Comparison of ENCODE assay signal across 13 mouse cellular contexts in genomic region chr16:90779783-90780182, GRCm38 (mm10). TPM values are rescaled to one million over a fixed set of nuclear protein-coding genes. Genes with fewer than 3 reads are reported as not detected.
A peak's percentile ranks its signal among the peaks of the same experiment; 100 is the strongest.
DNase-seq lines count a peak whose midpoint lies in the region; ATAC-seq lines count a peak whose summit lies in the region.
"Had no signal": no experiment of that assay in that cellular context is flagged by ENCODE, and none has a peak within 500 bp of the region (broad histone marks: within the 10 kb centered on the region; RNA-seq: fewer than 3 reads in every experiment).

No protein-coding gene starts in this region.

- H3K36me3 ChIP-seq in lung, embryonic 15.5 days, result peaks cover 59% of the 10 kb centered on the region
- H3K36me3 ChIP-seq in embryonic facial prominence, embryonic 14.5 days (ENCODE audit: control insufficient read depth, insufficient read depth, low read length), result peaks cover 95% of the 10 kb centered on the region
- H3K36me3 ChIP-seq in liver, embryonic 11.5 days (ENCODE audit: control insufficient read depth, insufficient read depth, low read length), result peaks cover 31% of the 10 kb centered on the region
- peaks cover 14% of the 10 kb centered on the region for H3K36me3 ChIP-seq in neural tube, embryonic 11.5 days (ENCODE audit: control insufficient read depth, insufficient read depth, low read length)

- peak; percentile 57; the same call in 1 of the 2 replicates for ATAC-seq in lung, embryonic 15.5 days (ENCODE audit: borderline replicate concordance, extremely low read depth, low FRiP score, low TSS enrichment)
- peak; percentile 65; the same call in 1 of the 2 replicates for ATAC-seq in embryonic facial prominence, embryonic 14.5 days (ENCODE audit: low read depth)
- peak; percentile 82 for ATAC-seq in liver, embryonic 11.5 days (replicated peaks; ENCODE audit: low FRiP score)
- ATAC-seq in neural tube, embryonic 11.5 days (ENCODE audit: insufficient read depth, low FRiP score, low TSS enrichment), result no peak

- peak overlapping the region; percentile 8; the same call in 1 of the 2 replicates for H3K9ac ChIP-seq in lung, embryonic 15.5 days
- H3K9ac ChIP-seq in embryonic facial prominence, embryonic 14.5 days (ENCODE audit: low read depth, low read length), result no peak overlapping the region
- H3K9ac ChIP-seq in liver, embryonic 11.5 days (ENCODE audit: low read depth, low read length), result no peak overlapping the region
- no peak overlapping the region for H3K9ac ChIP-seq in neural tube, embryonic 11.5 days (ENCODE audit: low read length)

- 25% methylated on average over 11 of the region's 11 CpGs for WGBS in lung, embryonic 15.5 days
- 61% methylated on average over 11 of the region's 11 CpGs for WGBS in embryonic facial prominence, embryonic 14.5 days
- WGBS in liver, embryonic 11.5 days, result 64% methylated on average over 11 of the region's 11 CpGs
- 64% methylated on average over 11 of the region's 11 CpGs for WGBS in neural tube, embryonic 11.5 days

- no peaks in the 10 kb centered on the region for H3K4me1 ChIP-seq in lung, embryonic 15.5 days
- no peaks in the 10 kb centered on the region for H3K4me1 ChIP-seq in embryonic facial prominence, embryonic 14.5 days (ENCODE audit: control insufficient read depth, insufficient read depth, low read length)
- no peaks in the 10 kb centered on the region for H3K4me1 ChIP-seq in liver, embryonic 11.5 days (replicated peaks; ENCODE audit: control insufficient read depth, insufficient read depth, low read length)
- no peaks in the 10 kb centered on the region for H3K4me1 ChIP-seq in neural tube, embryonic 11.5 days (ENCODE audit: control insufficient read depth, insufficient read depth, low read length)

- H3K27ac ChIP-seq in lung, embryonic 15.5 days, result no peak overlapping the region
- H3K27ac ChIP-seq in embryonic facial prominence, embryonic 14.5 days (replicated peaks; ENCODE audit: low read depth, low read length), result no peak overlapping the region
- H3K27ac ChIP-seq in liver, embryonic 11.5 days (ENCODE audit: low read depth, low read length), result no peak overlapping the region
- no peak overlapping the region for H3K27ac ChIP-seq in neural tube, embryonic 11.5 days (ENCODE audit: low read depth, low read length)

- no peaks in the 10 kb centered on the region for H3K9me3 ChIP-seq in lung, embryonic 15.5 days
- no peaks in the 10 kb centered on the region for H3K9me3 ChIP-seq in embryonic facial prominence, embryonic 14.5 days (ENCODE audit: control insufficient read depth, low read length)
- H3K9me3 ChIP-seq in liver, embryonic 11.5 days (ENCODE audit: control insufficient read depth, low read length), result no peaks in the 10 kb centered on the region
- H3K9me3 ChIP-seq in neural tube, embryonic 11.5 days (ENCODE audit: control insufficient read depth, low read length), result no peaks in the 10 kb centered on the region
- H3K9me3 ChIP-seq: megakaryocyte, embryonic 14.5 days had no signal

- H3K4me3 ChIP-seq in lung, embryonic 15.5 days, result no peak overlapping the region
- no peak overlapping the region for H3K4me3 ChIP-seq in embryonic facial prominence, embryonic 14.5 days (ENCODE audit: low read depth, low read length)
- H3K4me3 ChIP-seq in liver, embryonic 11.5 days (ENCODE audit: low read depth, low read length), result no peak overlapping the region
- no peak overlapping the region for H3K4me3 ChIP-seq in neural tube, embryonic 11.5 days (ENCODE audit: low read depth, low read length)
- H3K4me3 ChIP-seq: megakaryocyte, embryonic 14.5 days had no signal

- no peak overlapping the region for H3K4me2 ChIP-seq in lung, embryonic 15.5 days
- no peak overlapping the region for H3K4me2 ChIP-seq in embryonic facial prominence, embryonic 14.5 days (ENCODE audit: low read depth, low read length)
- no peak overlapping the region for H3K4me2 ChIP-seq in liver, embryonic 11.5 days
- no peak overlapping the region for H3K4me2 ChIP-seq in neural tube, embryonic 11.5 days (ENCODE audit: low read depth)
- H3K4me2 ChIP-seq: heart, embryonic 11.5 days had no signal

- DNase-seq in lung, postnatal 14 days, result no peak
- no peak for DNase-seq in embryonic facial prominence, embryonic 14.5 days (ENCODE audit: low spot score)
- peak; percentile 38 for DNase-seq in liver, embryonic 11.5 days (ENCODE audit: low spot score)
- DNase-seq in neural tube, embryonic 11.5 days (ENCODE audit: low spot score), result peak; percentile 15
- DNase-seq in layer of hippocampus, postnatal 14 days (ENCODE audit: low spot score in 2 of 2), result no peak
- no peak for DNase-seq in gastrocnemius, adult 8-10 months (ENCODE audit: low spot score in 2 of 2)
- DNase-seq in spleen, postnatal 36 days (ENCODE audit: low spot score in 2 of 2), result no peak
- DNase-seq: adrenal gland, postnatal 10 days; cerebellum, adult 2 months; kidney, adult 18-20 months had no signal

- no peaks in the 10 kb centered on the region for H3K27me3 ChIP-seq in lung, embryonic 15.5 days
- H3K27me3 ChIP-seq in embryonic facial prominence, embryonic 14.5 days (replicated peaks; ENCODE audit: control insufficient read depth, insufficient read depth, low read length), result no peaks in the 10 kb centered on the region
- H3K27me3 ChIP-seq in liver, embryonic 11.5 days (replicated peaks; ENCODE audit: control insufficient read depth, insufficient read depth, low read length), result 0 out of 2 replicates have a peak, but pooled peaks cover 2% of the 10 kb centered on the region
- H3K27me3 ChIP-seq in neural tube, embryonic 11.5 days (ENCODE audit: control insufficient read depth, insufficient read depth, low read length), result no peaks in the 10 kb centered on the region
- H3K27me3 ChIP-seq: megakaryocyte, embryonic 14.5 days had no signal

RNA-seq across cellular contexts. Expression of gene Urb1, which starts 30.4 kb away (rescaled TPM):
- polyA plus RNA-seq in lung, embryonic 15.5 days (2015; fragmentation: Nextera tagmentation; extraction: Ambion mirVana), result 8.5 and 8.7 TPM in 2 replicates
- 11.6 and 12.6 TPM in 2 replicates for polyA plus RNA-seq in embryonic facial prominence, embryonic 14.5 days (2014; fragmentation: Nextera tagmentation; extraction: Ambion mirVana)
- 17.0 and 17.7 TPM in 2 replicates for polyA plus RNA-seq in liver, embryonic 11.5 days (2014; fragmentation: Nextera tagmentation; extraction: Ambion mirVana)
- 12.8 and 14.0 TPM in 2 replicates for polyA plus RNA-seq in neural tube, embryonic 11.5 days (2014; fragmentation: Nextera tagmentation; extraction: Ambion mirVana)
- 10 to 100 TPM; 13.2 to 15.7 TPM for total RNA-seq in layer of hippocampus, postnatal 14 days (2021)
- 1 to 10 TPM; 4.2 to 4.7 (median 4.3) TPM for total RNA-seq in gastrocnemius, adult 8-10 months (2022)

RNA-seq across cellular contexts. Expression of gene Mrap, which starts 41.8 kb away (rescaled TPM):
- 2.1 and 2.2 TPM in 2 replicates for polyA plus RNA-seq in lung, embryonic 15.5 days (2015; fragmentation: Nextera tagmentation; extraction: Ambion mirVana)
- 0.97 and 3.8 TPM in 2 replicates for polyA plus RNA-seq in embryonic facial prominence, embryonic 14.5 days (2014; fragmentation: Nextera tagmentation; extraction: Ambion mirVana)
- polyA plus RNA-seq in liver, embryonic 11.5 days (2014; fragmentation: Nextera tagmentation; extraction: Ambion mirVana), result 77.5 and 79.0 TPM in 2 replicates
- 0.32 and 0.38 TPM in 2 replicates for polyA plus RNA-seq in neural tube, embryonic 11.5 days (2014; fragmentation: Nextera tagmentation; extraction: Ambion mirVana)
- 1 to 10 TPM in 1 of 2 experiments, under 1 TPM in 1; 0.67 to 1.1 TPM for total RNA-seq in layer of hippocampus, postnatal 14 days (2021)
- total RNA-seq in gastrocnemius, adult 8-10 months (2022), result 1 to 10 TPM in 2 of 4 experiments, under 1 TPM in 1, not detected in 1; 0.31 to 3.3 (median 1.2) TPM

RNA-seq across cellular contexts. Expression of gene Eva1c, which starts 46.7 kb away (rescaled TPM):
- polyA plus RNA-seq in lung, embryonic 15.5 days (2015; fragmentation: Nextera tagmentation; extraction: Ambion mirVana), result 1.9 and 2.8 TPM in 2 replicates
- polyA plus RNA-seq in embryonic facial prominence, embryonic 14.5 days (2014; fragmentation: Nextera tagmentation; extraction: Ambion mirVana), result 3.7 and 4.5 TPM in 2 replicates
- 0.25 and 0.55 TPM in 2 replicates for polyA plus RNA-seq in liver, embryonic 11.5 days (2014; fragmentation: Nextera tagmentation; extraction: Ambion mirVana)
- polyA plus RNA-seq in neural tube, embryonic 11.5 days (2014; fragmentation: Nextera tagmentation; extraction: Ambion mirVana), result 0.73 and 0.95 TPM in 2 replicates
- 1 to 10 TPM in 1 of 2 experiments, under 1 TPM in 1; 0.74 to 1.5 TPM for total RNA-seq in layer of hippocampus, postnatal 14 days (2021)
- total RNA-seq in gastrocnemius, adult 8-10 months (2022), result under 1 TPM in 3 of 4 experiments, not detected in 1; 0.34 to 0.56 (median 0.38) TPM

RNA-seq across cellular contexts. Expression of gene Mis18a, which starts 52.6 kb away (rescaled TPM):
- 86.4 and 87.3 TPM in 2 replicates for polyA plus RNA-seq in lung, embryonic 15.5 days (2015; fragmentation: Nextera tagmentation; extraction: Ambion mirVana)
- polyA plus RNA-seq in embryonic facial prominence, embryonic 14.5 days (2014; fragmentation: Nextera tagmentation; extraction: Ambion mirVana), result 50.1 and 50.9 TPM in 2 replicates
- 78.1 and 81.0 TPM in 2 replicates for polyA plus RNA-seq in liver, embryonic 11.5 days (2014; fragmentation: Nextera tagmentation; extraction: Ambion mirVana)
- 63.6 TPM in 2 replicates for polyA plus RNA-seq in neural tube, embryonic 11.5 days (2014; fragmentation: Nextera tagmentation; extraction: Ambion mirVana)
- total RNA-seq in layer of hippocampus, postnatal 14 days (2021), result 1 to 10 TPM; 7.9 to 9.2 TPM
- 1 to 10 TPM in 1 of 4 experiments, under 1 TPM in 3; 0.59 to 1.2 (median 0.74) TPM for total RNA-seq in gastrocnemius, adult 8-10 months (2022)

Comparison
In these comparisons a context has a peak if more than half of its experiments do, and no peak if none do; other contexts are left out.
1. DNase-seq: peak in liver, embryonic 11.5 days (single experiment) and neural tube, embryonic 11.5 days (single experiment); none in lung, postnatal 14 days (single experiment), embryonic facial prominence, embryonic 14.5 days (single experiment), layer of hippocampus, postnatal 14 days (0 of 2), gastrocnemius, adult 8-10 months (0 of 2) and spleen, postnatal 36 days (0 of 2).
2. RNA of gene Mrap, which starts 41.8 kb away (polyA plus RNA-seq): 77.5 to 79.0 TPM in liver, embryonic 11.5 days; 0.97 to 3.8 TPM in embryonic facial prominence, embryonic 14.5 days, 2.1 to 2.2 TPM in lung, embryonic 15.5 days and 0.32 to 0.38 TPM in neural tube, embryonic 11.5 days; every median in the first group is over 10 times any median in the second.